Mouse (Mus musculus) kidney, adult 2 months (tissue): Measurements from ENCODE around the gene Pkd2.

Source experiments
- CTCF ChIP-seq: fragments of 200-500 bp; conservative IDR thresholded peaks from 2 replicates; pipeline ENCODE4 v1.5.1; 2011; ENCODE audit warnings: low read depth, mild to moderate bottlenecking, control low read depth, low read length, moderate library complexity, mixed read lengths; ENCODE audit not compliant: insufficient read depth, insufficient read length
- POLR2A ChIP-seq: fragments of 200-500 bp; IDR thresholded peaks from one replicate; pipeline ENCODE4 v1.6.1; 2011; ENCODE audit warnings: low read depth, low read length, control low read depth

- TF ChIP-seq CTCF (no peak), POLR2A (no peak)
Measured at GRCm38 (mm10) chr5:104482856-104483255, 23.6 kb downstream of the Pkd2 start.
